Mouse (Mus musculus) limb, embryonic 14.5 days (tissue): ENCODE results near the gene Smo. TPM values are rescaled to one million over a fixed set of nuclear protein-coding genes. Genes with fewer than 3 reads are reported as not detected.

Experiments used
- ATAC-seq: fragments of 200-750 bp; cut with Nextera tagmentation; 2 replicates; pipeline ENCODE4 v1.8.0; 2017; ENCODE audit warnings: low read depth, moderate number of reproducible peaks, moderate TSS enrichment; ENCODE audit not compliant: low FRiP score
- DNase-seq: peaks from one replicate; pipeline ENCODE4 v3.0.0-alpha.2; 2015; ENCODE audit warnings: low spot score
- H3K27ac ChIP-seq: fragments of 300-500 bp; sonication (generic); replicated peaks from 2 replicates; pipeline ENCODE4 v1.5.1; 2014; ENCODE audit warnings: low read depth, mild to moderate bottlenecking, low read length, moderate library complexity, mixed read lengths
- H3K27me3 ChIP-seq: fragments of 300-500 bp; sonication (generic); 2 replicates; pipeline ENCODE4 v1.6.1; 2014; ENCODE audit warnings: low read length, mixed read lengths; ENCODE audit not compliant: control insufficient read depth, insufficient read depth
- H3K36me3 ChIP-seq: fragments of 300-500 bp; sonication (generic); 2 replicates; pipeline ENCODE4 v1.6.1; 2014; ENCODE audit warnings: mild to moderate bottlenecking, low read length, moderate library complexity, mixed read lengths; ENCODE audit not compliant: control insufficient read depth, insufficient read depth
- H3K4me1 ChIP-seq: fragments of 300-500 bp; sonication (generic); 2 replicates; pipeline ENCODE4 v1.6.1; 2014; ENCODE audit warnings: antibody characterized with exemption, low read length, mixed read lengths; ENCODE audit not compliant: control insufficient read depth, insufficient read depth
- H3K4me2 ChIP-seq: fragments of 300-500 bp; sonication (generic); replicated peaks from 2 replicates; pipeline ENCODE4 v1.6.1; 2014; ENCODE audit warnings: low read depth, mild to moderate bottlenecking, low read length, moderate library complexity; ENCODE audit not compliant: severe bottlenecking
- H3K4me3 ChIP-seq: fragments of 300-500 bp; sonication (generic); replicated peaks from 2 replicates; pipeline ENCODE4 v1.5.1; 2014; ENCODE audit warnings: low read length
- H3K9ac ChIP-seq: fragments of 300-500 bp; sonication (generic); 2 replicates; pipeline ENCODE4 v1.6.1; 2014; ENCODE audit warnings: mild to moderate bottlenecking, low read depth, low read length, moderate library complexity; ENCODE audit not compliant: severe bottlenecking
- H3K9me3 ChIP-seq: fragments of 300-500 bp; sonication (generic); 2 replicates; pipeline ENCODE4 v1.6.1; 2016; ENCODE audit warnings: low read length; ENCODE audit not compliant: control insufficient read depth
- POLR2A ChIP-seq: fragments of 200-500 bp; IDR thresholded peaks from 2 replicates; pipeline ENCODE4 v1.8.0; 2012; ENCODE audit warnings: inconsistent platforms, mild to moderate bottlenecking, moderate library complexity, borderline replicate concordance; ENCODE audit not compliant: insufficient read depth, insufficient read length; ENCODE audit errors: extremely low read depth
- WGBS: fragments of 180-500 bp; shearing (Covaris S2); extraction: QIAGEN DNeasy Blood & Tissue Kit; methylation state at CpG from one replicate; pipeline ENCODE4 v1.1.7; 2014; 5-methylcytosine and 5-hydroxymethylcytosine counted together
- polyA plus RNA-seq, 2 experiments: library from polyadenylated mRNA; depleted of rRNA in 1 of 2; stranded (reverse) in 1 of 2; unstranded in 1 of 2; fragments of >200 nt; fragmentation: Nextera tagmentation in 1 of 2; extraction: Ambion mirVana in 1 of 2; gene quantifications; 2 replicates each; pipeline versions ENCODE4 v1.2.1 to v1.2.3; 2012 to 2014

Gene Smo
- polyA plus RNA-seq, 2 experiments = 58.1 to 104 TPM

GRCm38 (mm10) chr6:29716624-29717365 is 18.5 kb upstream of the Smo start:
- DNase-seq (no peak), ATAC-seq (no peak)
- Histone ChIP-seq H3K27ac (no peak overlapping the region; the same call in 1 of the 2 replicates), H3K36me3 (no peaks in the 10 kb centered on the region), H3K4me2 (no peak overlapping the region), H3K4me3 (no peak overlapping the region), H3K9me3 (no peaks in the 10 kb centered on the region), H3K9ac (no peak overlapping the region), H3K27me3 (no peaks in the 10 kb centered on the region), H3K4me1 (peaks cover 23% of the 10 kb centered on the region)
- WGBS = 70% methylated on average over 10 of the region's 10 CpGs
- TF ChIP-seq POLR2A = no peak

- no peak for ATAC-seq
- H3K27ac ChIP-seq = peak overlapping the region; percentile 84; the same call in 1 of the 2 replicates
- WGBS = 69% methylated on average over 10 of the region's 10 CpGs
Observed at GRCm38 (mm10) chr6:29717541-29717940, 17.8 kb upstream of the Smo start.

GRCm38 (mm10) chr6:29717952-29718521 is 17.3 kb upstream of the Smo start:
- H3K9me3 ChIP-seq = no peaks in the 10 kb centered on the region
- 16% methylated on average over 14 of the region's 14 CpGs for WGBS
- peak overlapping the region; percentile 48 for H3K9ac ChIP-seq
- no peaks in the 10 kb centered on the region for H3K27me3 ChIP-seq
- peak overlapping the region; percentile 66 for H3K4me2 ChIP-seq
- ATAC-seq (peak; percentile 54; the same call in 1 of the 2 replicates), DNase-seq (peak; percentile 34)
- H3K27ac ChIP-seq = peak overlapping the region; percentile 84
- H3K4me3 ChIP-seq = peak overlapping the region; percentile 21; the same call in 1 of the 2 replicates
- H3K36me3 ChIP-seq = no peaks in the 10 kb centered on the region
- peaks cover 23% of the 10 kb centered on the region for H3K4me1 ChIP-seq
- no peak for TF ChIP-seq POLR2A

More at GRCm38 (mm10) chr6:29717541-29717940, 17.8 kb upstream of the Smo start:
- Histone ChIP-seq H3K4me3 (0 out of 2 replicates have a peak overlapping the region, but pooled peaks have one; percentile 21), H3K4me1 (peaks cover 23% of the 10 kb centered on the region), H3K4me2 (peak overlapping the region; percentile 66), H3K9me3 (no peaks in the 10 kb centered on the region), H3K9ac (peak overlapping the region; percentile 48; the same call in 1 of the 2 replicates), H3K27me3 (no peaks in the 10 kb centered on the region), H3K36me3 (no peaks in the 10 kb centered on the region)
- DNase-seq = no peak
- TF ChIP-seq POLR2A = no peak

- peak; percentile 84 for ATAC-seq
- peak overlapping the region; percentile 84 for H3K27ac ChIP-seq
Observed at GRCm38 (mm10) chr6:29718894-29719329, 16.4 kb upstream of the Smo start.

GRCm38 (mm10) chr6:29721890-29722289 is 13.4 kb upstream of the Smo start:
- 65% methylated on average over 2 of the region's 2 CpGs for WGBS
- no peak for TF ChIP-seq POLR2A
- ATAC-seq = no peak

More at GRCm38 (mm10) chr6:29718894-29719329, 16.4 kb upstream of the Smo start:
- peak overlapping the region; percentile 48 for H3K9ac ChIP-seq
- H3K36me3 ChIP-seq = no peaks in the 10 kb centered on the region
- 1% methylated on average over 15 of the region's 15 CpGs for WGBS
- H3K4me2 ChIP-seq = peak overlapping the region; percentile 66
- H3K9me3 ChIP-seq = no peaks in the 10 kb centered on the region
- peaks cover 23% of the 10 kb centered on the region for H3K4me1 ChIP-seq
- no peaks in the 10 kb centered on the region for H3K27me3 ChIP-seq
- peak; percentile 66 for DNase-seq
- TF ChIP-seq POLR2A = no peak
- peak overlapping the region; percentile 37 for H3K4me3 ChIP-seq

More at GRCm38 (mm10) chr6:29721890-29722289, 13.4 kb upstream of the Smo start:
- no peaks in the 10 kb centered on the region for H3K27me3 ChIP-seq
- H3K4me3 ChIP-seq = no peak overlapping the region
- no peak overlapping the region for H3K4me2 ChIP-seq
- no peak overlapping the region for H3K9ac ChIP-seq
- H3K36me3 ChIP-seq = no peaks in the 10 kb centered on the region
- DNase-seq = no peak
- H3K27ac ChIP-seq = no peak overlapping the region
- H3K4me1 ChIP-seq = peaks cover 20% of the 10 kb centered on the region
- no peaks in the 10 kb centered on the region for H3K9me3 ChIP-seq
